In the genomic region with DNA sequence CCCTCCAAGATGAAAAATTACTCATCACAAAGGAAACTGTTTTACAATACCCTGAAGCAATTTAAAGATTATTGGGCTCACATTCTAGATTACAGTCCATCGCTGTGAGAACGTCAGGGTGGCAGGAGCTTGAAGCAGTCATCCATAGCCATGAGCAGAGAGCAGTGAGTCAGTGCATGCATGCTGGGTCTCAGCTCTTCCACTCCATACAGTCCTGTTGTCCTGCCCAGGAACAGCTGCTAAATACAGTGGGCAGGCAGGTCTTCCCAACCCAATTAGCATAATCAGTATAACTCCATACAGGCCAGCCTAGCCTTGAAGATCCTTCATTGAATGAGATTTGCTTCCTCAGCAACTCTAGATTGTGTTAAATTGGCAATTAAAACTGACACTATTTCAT, we compare ENCODE assay signal across 22 mouse cellular contexts. TPM values are rescaled to one million over a fixed set of nuclear protein-coding genes. Genes with fewer than 3 reads are reported as not detected.
DNase-seq lines count a peak whose midpoint lies in the region; ATAC-seq and TF ChIP-seq lines count a peak whose summit lies in the region.
"Had no signal": no experiment of that assay in that cellular context is flagged by ENCODE, and none has a peak within 500 bp of the region (broad histone marks: within the 10 kb centered on the region; RNA-seq: fewer than 3 reads in every experiment).

No protein-coding gene starts in this region.

- no peak overlapping the region for H3K4me3 ChIP-seq in kidney, embryonic 15.5 days (replicated peaks)
- H3K4me3 ChIP-seq: forebrain, embryonic 10.5 days; forebrain, embryonic 13.5 days; gastrocnemius, adult 2 months; hindbrain, embryonic 13.5 days had no signal

- H3K36me3 ChIP-seq in kidney, embryonic 15.5 days = peaks cover 40% of the 10 kb centered on the region

- no peak for TF ChIP-seq POLR2A in brain, embryonic 14.5 days (IDR thresholded peaks at IDR 0.05; ENCODE audit: borderline replicate concordance, extremely low read depth, insufficient read depth, insufficient read length, poor library complexity, severe bottlenecking)

- no peaks in the 10 kb centered on the region for H3K27me3 ChIP-seq in kidney, embryonic 15.5 days
- H3K27me3 ChIP-seq: forebrain, embryonic 13.5 days; hindbrain, embryonic 13.5 days had no signal

- WGBS in kidney, embryonic 15.5 days = 49% methylated on average over 2 of the region's 2 CpGs

- H3K9ac ChIP-seq in kidney, embryonic 15.5 days = no peak overlapping the region
- H3K9ac ChIP-seq: forebrain, embryonic 13.5 days; hindbrain, embryonic 13.5 days had no signal

- no peak overlapping the region for H3K27ac ChIP-seq in kidney, embryonic 15.5 days
- H3K27ac ChIP-seq: forebrain, embryonic 10.5 days; forebrain, embryonic 13.5 days; hindbrain, embryonic 13.5 days; hindbrain, postnatal 0 days had no signal

- DNase-seq in kidney, postnatal 10 days = no peak
- DNase-seq in retina, postnatal 1 day = peak; percentile 41
- no peak for DNase-seq in retina, embryonic 14.5 days (ENCODE audit: low spot score)
- DNase-seq in brain, embryonic 14.5 days (ENCODE audit: low read depth) = peak; percentile 20
- no peak for DNase-seq in gastrocnemius, adult 18-20 months (ENCODE audit: low spot score)
- DNase-seq: adrenal gland, postnatal 10 days; adrenal gland, postnatal 36 days; cerebellum, adult 11 months; cerebellum, adult 8-10 months; cerebellum, postnatal 10 days; gastrocnemius, adult 2 months; gastrocnemius, postnatal 14 days; heart, adult 11 months had no signal

- H3K4me1 ChIP-seq in kidney, embryonic 15.5 days = peaks cover 4% of the 10 kb centered on the region; the same call in 1 of the 2 replicates
- H3K4me1 ChIP-seq: forebrain, embryonic 10.5 days had no signal

- H3K9me3 ChIP-seq in kidney, embryonic 15.5 days (replicated peaks) = no peaks in the 10 kb centered on the region
- H3K9me3 ChIP-seq: forebrain, embryonic 10.5 days; forebrain, embryonic 13.5 days; hindbrain, embryonic 13.5 days had no signal

- ATAC-seq in kidney, embryonic 15.5 days (replicated peaks; ENCODE audit: low FRiP score) = 0 out of 2 replicates have a peak, but pooled peaks have one; percentile 56
- ATAC-seq: CD4-positive, CD25-positive, alpha-beta regulatory T cell, adult 4 months; forebrain, embryonic 13.5 days; forebrain, embryonic 16.5 days; hindbrain, postnatal 0 days; inflammation-experienced regulatory T-cells, adult 6 months had no signal

- no peak for TF ChIP-seq CTCF in brain, embryonic 14.5 days (IDR thresholded peaks at IDR 0.05; ENCODE audit: borderline replicate concordance, extremely low read depth, insufficient read depth, insufficient read length)

- H3K4me2 ChIP-seq in kidney, embryonic 15.5 days = no peak overlapping the region
- H3K4me2 ChIP-seq: forebrain, embryonic 13.5 days; heart, embryonic 11.5 days; hindbrain, embryonic 13.5 days had no signal

RNA-seq across cellular contexts. Expression of gene Zranb1, which starts 45.1 kb away (rescaled TPM):
- 12.7 and 12.9 TPM in 2 replicates for polyA plus RNA-seq in kidney, embryonic 15.5 days (2015; fragmentation: Nextera tagmentation; extraction: Ambion mirVana)
- polyA plus RNA-seq in brain, embryonic 14.5 days (2012; rRNA removed) = 27.1 and 31.3 TPM in 2 replicates
- total RNA-seq in gastrocnemius, adult 18-20 months (2021) = 10 to 100 TPM; 51.3 to 56.9 TPM

Comparison
In these comparisons a context has a peak if more than half of its experiments do, and no peak if none do; other contexts are left out.
1. DNase-seq: peak in retina, postnatal 1 day (single experiment) and brain, embryonic 14.5 days (single experiment); none in kidney, postnatal 10 days (single experiment), retina, embryonic 14.5 days (single experiment) and gastrocnemius, adult 18-20 months (single experiment).